Mouse (Mus musculus) lung, postnatal 14 days (tissue): ENCODE data around the gene Mmgt1.

Source experiments
- DNase-seq: peaks from one replicate; pipeline ENCODE4 v3.0.0; 2021

Mmgt1 gene

GRCm38 (mm10) chrX:56597887-56598640 is at the start of gene Mmgt1:
Mmgt1 (minus strand) TSS chrX:56598069.
- DNase-seq: peak; percentile 90

GRCm38 (mm10) chrX:56640066-56640465 is 42.2 kb upstream of the Mmgt1 start:
- DNase-seq: no peak

- DNase-seq: no peak
Observed at GRCm38 (mm10) chrX:56636185-56636584, 38.3 kb upstream of the Mmgt1 start.

GRCm38 (mm10) chrX:56615236-56615635 is 17.4 kb upstream of the Mmgt1 start:
- DNase-seq: no peak

GRCm38 (mm10) chrX:56610318-56610694 is 12.4 kb upstream of the Mmgt1 start:
- no peak for DNase-seq

GRCm38 (mm10) chrX:56609623-56610317 is 11.9 kb upstream of the Mmgt1 start, which contains the start of gene Slc9a6:
Slc9a6 (plus strand) TSS chrX:56609757.
- peak; percentile 75 for DNase-seq

- DNase-seq: no peak
Observed at GRCm38 (mm10) chrX:56609285-56609622, 11.4 kb upstream of the Mmgt1 start.

GRCm38 (mm10) chrX:56607032-56607710 is 9.3 kb upstream of the Mmgt1 start:
- peak; percentile 1 for DNase-seq

GRCm38 (mm10) chrX:56606536-56606935 is 8.7 kb upstream of the Mmgt1 start:
- DNase-seq: no peak

GRCm38 (mm10) chrX:56597219-56597886 is 516 bp downstream of the Mmgt1 start:
- DNase-seq: peak; percentile 18

GRCm38 (mm10) chrX:56578200-56578599 is 19.7 kb downstream of the Mmgt1 start:
- DNase-seq: no peak

GRCm38 (mm10) chrX:56572465-56572864 is 25.4 kb downstream of the Mmgt1 start:
- peak; percentile 32 for DNase-seq

- DNase-seq: no peak
Observed at GRCm38 (mm10) chrX:56553584-56553983, 44.3 kb downstream of the Mmgt1 start.

GRCm38 (mm10) chrX:56549506-56549905 is 48.4 kb downstream of the Mmgt1 start, which contains the start of gene Gm648:
Gm648 (minus strand) TSS chrX:56549606.
- no peak for DNase-seq

- DNase-seq: peak; percentile 15
Observed at GRCm38 (mm10) chrX:56537162-56537561, 60.7 kb downstream of the Mmgt1 start.
